Mouse (Mus musculus): ENCODE results near the gene Gpx2. TPM values are rescaled to one million over a fixed set of nuclear protein-coding genes. Genes with fewer than 3 reads are reported as not detected.
A peak's percentile ranks its signal among the peaks of the same experiment; 100 is the strongest.

Gpx2 gene
- polyA plus RNA-seq (2014; fragmentation: Nextera tagmentation; extraction: Ambion mirVana): 85.8 and 98.3 TPM in 2 replicates

- Histone ChIP-seq H3K27me3 (replicated peaks; ENCODE audit: control insufficient read depth, insufficient read depth, low read length) (no peaks in the 10 kb centered on the region), H3K27ac (ENCODE audit: low read depth) (no peak within 1 kb of the TSS), H3K36me3 (ENCODE audit: control insufficient read depth, insufficient read depth, low read length) (no peaks in the 10 kb centered on the region), H3K4me3 (ENCODE audit: low read depth, low read length) (no peak within 1 kb of the TSS), H3K4me1 (replicated peaks; ENCODE audit: control insufficient read depth, insufficient read depth, low read length) (peaks cover 4% of the 10 kb centered on the region; the same call in 1 of the 2 replicates), H3K4me2 (ENCODE audit: low read length) (0 out of 2 replicates have a peak within 1 kb of the TSS, but pooled peaks have one; percentile 2), H3K9ac (ENCODE audit: low read length) (no peak within 1 kb of the TSS), H3K9me3 (ENCODE audit: control insufficient read depth, low read length) (no peaks in the 10 kb centered on the region)
- 59% methylated on average over 5 of the region's 5 CpGs for WGBS
- peak; percentile 67; the same call in 1 of the 2 replicates for ATAC-seq (replicated peaks; ENCODE audit: low FRiP score, low TSS enrichment, low read depth)
- no peak for DNase-seq (ENCODE audit: low spot score)
Measured at GRCm38 (mm10) chr12:76795350-76795749, at the start of gene Gpx2. Gene Gpx2 (minus strand): TSS chr12:76795554.

GRCm38 (mm10) chr12:76844346-76845061 lies 49.1 kb upstream of the Gpx2 start:
- no peak for ATAC-seq (replicated peaks; ENCODE audit: low FRiP score, low TSS enrichment, low read depth)
- DNase-seq (ENCODE audit: low spot score): no peak
- peaks cover 7% of the 10 kb centered on the region; the same call in 1 of the 2 replicates for H3K36me3 ChIP-seq (ENCODE audit: control insufficient read depth, insufficient read depth, low read length)
- no peaks in the 10 kb centered on the region for H3K4me1 ChIP-seq (replicated peaks; ENCODE audit: control insufficient read depth, insufficient read depth, low read length)
- no peaks in the 10 kb centered on the region for H3K27me3 ChIP-seq (replicated peaks; ENCODE audit: control insufficient read depth, insufficient read depth, low read length)
- no peak overlapping the region for H3K9ac ChIP-seq (ENCODE audit: low read length)
- H3K4me3 ChIP-seq (ENCODE audit: low read depth, low read length): no peak overlapping the region
- no peak overlapping the region for H3K4me2 ChIP-seq (ENCODE audit: low read length)
- WGBS: 88% methylated on average over 15 of the region's 15 CpGs
- H3K27ac ChIP-seq (ENCODE audit: low read depth): no peak overlapping the region
- H3K9me3 ChIP-seq (ENCODE audit: control insufficient read depth, low read length): no peaks in the 10 kb centered on the region

GRCm38 (mm10) chr12:76840081-76840480 lies 44.7 kb upstream of the Gpx2 start:
- Histone ChIP-seq H3K4me2 (ENCODE audit: low read length) (no peak overlapping the region), H3K4me3 (ENCODE audit: low read depth, low read length) (no peak overlapping the region), H3K27ac (ENCODE audit: low read depth) (no peak overlapping the region), H3K9ac (ENCODE audit: low read length) (no peak overlapping the region), H3K9me3 (ENCODE audit: control insufficient read depth, low read length) (no peaks in the 10 kb centered on the region), H3K36me3 (ENCODE audit: control insufficient read depth, insufficient read depth, low read length) (peaks cover 7% of the 10 kb centered on the region; the same call in 1 of the 2 replicates), H3K27me3 (replicated peaks; ENCODE audit: control insufficient read depth, insufficient read depth, low read length) (no peaks in the 10 kb centered on the region), H3K4me1 (replicated peaks; ENCODE audit: control insufficient read depth, insufficient read depth, low read length) (peaks cover 10% of the 10 kb centered on the region; the same call in 1 of the 2 replicates)
- WGBS: 62% methylated on average over 6 of the region's 6 CpGs
- ATAC-seq (replicated peaks; ENCODE audit: low FRiP score, low TSS enrichment, low read depth) (no peak), DNase-seq (ENCODE audit: low spot score) (no peak)

GRCm38 (mm10) chr12:76839298-76839697 lies 43.9 kb upstream of the Gpx2 start:
- ATAC-seq (replicated peaks; ENCODE audit: low FRiP score, low TSS enrichment, low read depth) (no peak), DNase-seq (ENCODE audit: low spot score) (no peak)
- Histone ChIP-seq H3K4me3 (ENCODE audit: low read depth, low read length) (no peak overlapping the region), H3K4me1 (replicated peaks; ENCODE audit: control insufficient read depth, insufficient read depth, low read length) (peaks cover 10% of the 10 kb centered on the region; the same call in 1 of the 2 replicates), H3K9me3 (ENCODE audit: control insufficient read depth, low read length) (no peaks in the 10 kb centered on the region), H3K27me3 (replicated peaks; ENCODE audit: control insufficient read depth, insufficient read depth, low read length) (no peaks in the 10 kb centered on the region), H3K4me2 (ENCODE audit: low read length) (no peak overlapping the region), H3K9ac (ENCODE audit: low read length) (no peak overlapping the region), H3K27ac (ENCODE audit: low read depth) (no peak overlapping the region), H3K36me3 (ENCODE audit: control insufficient read depth, insufficient read depth, low read length) (peaks cover 7% of the 10 kb centered on the region; the same call in 1 of the 2 replicates)
- WGBS: 87% methylated on average over 4 of the region's 4 CpGs

GRCm38 (mm10) chr12:76837844-76838650 lies 42.7 kb upstream of the Gpx2 start:
- peaks cover 10% of the 10 kb centered on the region; the same call in 1 of the 2 replicates for H3K4me1 ChIP-seq (replicated peaks; ENCODE audit: control insufficient read depth, insufficient read depth, low read length)
- peak; percentile 15 for ATAC-seq (replicated peaks; ENCODE audit: low FRiP score, low TSS enrichment, low read depth)
- H3K36me3 ChIP-seq (ENCODE audit: control insufficient read depth, insufficient read depth, low read length): peaks cover 4% of the 10 kb centered on the region; the same call in 1 of the 2 replicates
- H3K9ac ChIP-seq (ENCODE audit: low read length): peak overlapping the region; percentile 72
- peak overlapping the region; percentile 83 for H3K4me3 ChIP-seq (ENCODE audit: low read depth, low read length)
- 12% methylated on average over 21 of the region's 21 CpGs for WGBS
- peak overlapping the region; percentile 72 for H3K4me2 ChIP-seq (ENCODE audit: low read length)
- no peak overlapping the region for H3K27ac ChIP-seq (ENCODE audit: low read depth)
- H3K9me3 ChIP-seq (ENCODE audit: control insufficient read depth, low read length): no peaks in the 10 kb centered on the region
- DNase-seq (ENCODE audit: low spot score): no peak
- H3K27me3 ChIP-seq (replicated peaks; ENCODE audit: control insufficient read depth, insufficient read depth, low read length): no peaks in the 10 kb centered on the region

- ATAC-seq (replicated peaks; ENCODE audit: low FRiP score, low TSS enrichment, low read depth): peak; percentile 99
- Histone ChIP-seq H3K4me3 (ENCODE audit: low read depth, low read length) (peak overlapping the region; percentile 83), H3K9me3 (ENCODE audit: control insufficient read depth, low read length) (no peaks in the 10 kb centered on the region), H3K4me2 (ENCODE audit: low read length) (peak overlapping the region; percentile 72), H3K4me1 (replicated peaks; ENCODE audit: control insufficient read depth, insufficient read depth, low read length) (peaks cover 10% of the 10 kb centered on the region; the same call in 1 of the 2 replicates), H3K36me3 (ENCODE audit: control insufficient read depth, insufficient read depth, low read length) (no peaks in the 10 kb centered on the region), H3K9ac (ENCODE audit: low read length) (peak overlapping the region; percentile 72), H3K27me3 (replicated peaks; ENCODE audit: control insufficient read depth, insufficient read depth, low read length) (no peaks in the 10 kb centered on the region), H3K27ac (ENCODE audit: low read depth) (no peak overlapping the region)
- under 1% methylated on average over 43 of the region's 43 CpGs for WGBS
- DNase-seq (ENCODE audit: low spot score): peak; percentile 99
Measured at GRCm38 (mm10) chr12:76837101-76837843, 41.9 kb upstream of the Gpx2 start.

- H3K36me3 ChIP-seq (ENCODE audit: control insufficient read depth, insufficient read depth, low read length): no peaks in the 10 kb centered on the region
- 6% methylated on average over 3 of the region's 3 CpGs for WGBS
- H3K9ac ChIP-seq (ENCODE audit: low read length): no peak overlapping the region
- no peak for ATAC-seq (replicated peaks; ENCODE audit: low FRiP score, low TSS enrichment, low read depth)
- H3K9me3 ChIP-seq (ENCODE audit: control insufficient read depth, low read length): no peaks in the 10 kb centered on the region
- no peak for DNase-seq (ENCODE audit: low spot score)
- H3K4me1 ChIP-seq (replicated peaks; ENCODE audit: control insufficient read depth, insufficient read depth, low read length): no peaks in the 10 kb centered on the region
- H3K27ac ChIP-seq (ENCODE audit: low read depth): no peak overlapping the region
- H3K4me3 ChIP-seq (ENCODE audit: low read depth, low read length): no peak overlapping the region
- no peak overlapping the region for H3K4me2 ChIP-seq (ENCODE audit: low read length)
- no peaks in the 10 kb centered on the region for H3K27me3 ChIP-seq (replicated peaks; ENCODE audit: control insufficient read depth, insufficient read depth, low read length)
Measured at GRCm38 (mm10) chr12:76832704-76833103, 37.4 kb upstream of the Gpx2 start.

- H3K9me3 ChIP-seq (ENCODE audit: control insufficient read depth, low read length): no peaks in the 10 kb centered on the region
- no peak for DNase-seq (ENCODE audit: low spot score)
- no peak overlapping the region for H3K4me3 ChIP-seq (ENCODE audit: low read depth, low read length)
- ATAC-seq (replicated peaks; ENCODE audit: low FRiP score, low TSS enrichment, low read depth): no peak
- H3K9ac ChIP-seq (ENCODE audit: low read length): no peak overlapping the region
- H3K36me3 ChIP-seq (ENCODE audit: control insufficient read depth, insufficient read depth, low read length): no peaks in the 10 kb centered on the region
- WGBS: 80% methylated on average over 4 of the region's 4 CpGs
- no peak overlapping the region for H3K4me2 ChIP-seq (ENCODE audit: low read length)
- no peak overlapping the region for H3K27ac ChIP-seq (ENCODE audit: low read depth)
- H3K27me3 ChIP-seq (replicated peaks; ENCODE audit: control insufficient read depth, insufficient read depth, low read length): peaks cover 4% of the 10 kb centered on the region; the same call in 1 of the 2 replicates
- peaks cover 17% of the 10 kb centered on the region for H3K4me1 ChIP-seq (replicated peaks; ENCODE audit: control insufficient read depth, insufficient read depth, low read length)
Measured at GRCm38 (mm10) chr12:76825283-76825682, 29.9 kb upstream of the Gpx2 start.

All from intestine, embryonic 14.5 days (tissue).